Mouse (Mus musculus) neural tube, embryonic 12.5 days (tissue): Measurements from ENCODE around the gene Fignl1. TPM values are rescaled to one million over a fixed set of nuclear protein-coding genes. Genes with fewer than 3 reads are reported as not detected.

ENCODE experiments used
- ATAC-seq: fragments of 200-750 bp; cut with Nextera tagmentation; 2 replicates; pipeline ENCODE4 v1.8.0; 2017; ENCODE audit warnings: low read depth, mild to moderate bottlenecking, moderate TSS enrichment, moderate library complexity; ENCODE audit not compliant: low FRiP score
- H3K27ac ChIP-seq: fragments of 300-500 bp; sonication (generic); 2 replicates; pipeline ENCODE4 v1.5.1; 2016
- H3K27me3 ChIP-seq: fragments of 300-500 bp; sonication (generic); replicated peaks from 2 replicates; pipeline ENCODE4 v1.6.1; 2016; ENCODE audit warnings: mild to moderate bottlenecking
- H3K36me3 ChIP-seq: fragments of 300-500 bp; sonication (generic); 2 replicates; pipeline ENCODE4 v1.6.1; 2016; ENCODE audit warnings: mild to moderate bottlenecking
- H3K4me1 ChIP-seq: fragments of 300-500 bp; sonication (generic); 2 replicates; pipeline ENCODE4 v1.6.1; 2016
- H3K4me2 ChIP-seq: fragments of 300-500 bp; sonication (generic); replicated peaks from 2 replicates; pipeline ENCODE4 v1.6.1; 2016; ENCODE audit warnings: mild to moderate bottlenecking
- H3K4me3 ChIP-seq: fragments of 300-500 bp; sonication (generic); 2 replicates; pipeline ENCODE4 v1.5.1; 2016
- H3K9ac ChIP-seq: fragments of 300-500 bp; sonication (generic); 2 replicates; pipeline ENCODE4 v1.6.1; 2016; ENCODE audit warnings: mild to moderate bottlenecking
- H3K9me3 ChIP-seq: fragments of 300-500 bp; sonication (generic); 2 replicates; pipeline ENCODE4 v1.6.1; 2016; ENCODE audit warnings: mild to moderate bottlenecking
- WGBS: fragments of 180-500 bp; shearing (Covaris S2); methylation state at CpG from one replicate; pipeline ENCODE4 v1.1.7; 2016; 5-methylcytosine and 5-hydroxymethylcytosine counted together
- polyA plus RNA-seq: library from polyadenylated mRNA; unstranded; fragments of >200 nt; fragmentation: Nextera tagmentation; extraction: Ambion mirVana; gene quantifications from 2 replicates; pipeline ENCODE4 v1.2.1, GENCODE M21; 2016

Fignl1 gene
- polyA plus RNA-seq, 1 experiment from 2014 or later: 44.9 TPM

- 31% methylated on average over 2 of the region's 2 CpGs for WGBS
Measured at GRCm38 (mm10) chr11:11742626-11743025, 66.1 kb downstream of the Fignl1 start.

DNA sequence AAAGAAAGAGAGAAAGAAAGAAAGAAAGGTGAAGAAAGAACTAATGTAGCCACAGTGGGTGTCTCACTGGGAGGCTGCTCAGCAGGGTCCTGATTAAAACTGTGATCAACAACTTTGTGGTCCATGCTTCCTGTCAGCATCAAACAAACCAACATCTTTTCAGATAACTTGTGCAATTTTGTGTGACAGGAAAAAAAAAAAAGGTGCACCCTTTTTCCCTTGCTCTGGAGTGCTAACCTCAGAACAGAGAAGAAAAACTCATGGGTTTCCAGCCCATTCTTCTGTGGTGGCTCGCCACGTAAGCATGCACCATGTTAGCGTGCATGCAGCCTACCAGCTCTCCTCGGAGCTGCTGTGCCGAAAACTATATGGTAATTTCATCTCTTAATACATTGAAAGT, 67.2 kb downstream of the Fignl1 start:
- Histone ChIP-seq H3K4me3 (no peak overlapping the region), H3K27ac (no peak overlapping the region), H3K27me3 (no peaks in the 10 kb centered on the region), H3K4me2 (no peak overlapping the region), H3K9me3 (no peaks in the 10 kb centered on the region), H3K9ac (no peak overlapping the region), H3K36me3 (no peaks in the 10 kb centered on the region), H3K4me1 (no peaks in the 10 kb centered on the region)
- ATAC-seq: no peak
- WGBS: 92% methylated on average over 5 of the region's 5 CpGs

More at GRCm38 (mm10) chr11:11742626-11743025, 66.1 kb downstream of the Fignl1 start:
- no peaks in the 10 kb centered on the region for H3K4me1 ChIP-seq
- H3K27ac ChIP-seq: no peak overlapping the region
- H3K27me3 ChIP-seq: no peaks in the 10 kb centered on the region
- no peak for ATAC-seq
- H3K4me3 ChIP-seq: no peak overlapping the region
- no peak overlapping the region for H3K4me2 ChIP-seq
- H3K9me3 ChIP-seq: no peaks in the 10 kb centered on the region
- H3K36me3 ChIP-seq: no peaks in the 10 kb centered on the region
- H3K9ac ChIP-seq: no peak overlapping the region

GRCm38 (mm10) chr11:11740603-11741002, 68.2 kb downstream of the Fignl1 start:
- Histone ChIP-seq H3K27ac (no peak overlapping the region), H3K4me1 (no peaks in the 10 kb centered on the region), H3K4me3 (no peak overlapping the region), H3K36me3 (no peaks in the 10 kb centered on the region), H3K9ac (no peak overlapping the region), H3K27me3 (no peaks in the 10 kb centered on the region), H3K9me3 (no peaks in the 10 kb centered on the region), H3K4me2 (no peak overlapping the region)
- ATAC-seq: no peak
- 83% methylated on average over 5 of the region's 5 CpGs for WGBS

DNA sequence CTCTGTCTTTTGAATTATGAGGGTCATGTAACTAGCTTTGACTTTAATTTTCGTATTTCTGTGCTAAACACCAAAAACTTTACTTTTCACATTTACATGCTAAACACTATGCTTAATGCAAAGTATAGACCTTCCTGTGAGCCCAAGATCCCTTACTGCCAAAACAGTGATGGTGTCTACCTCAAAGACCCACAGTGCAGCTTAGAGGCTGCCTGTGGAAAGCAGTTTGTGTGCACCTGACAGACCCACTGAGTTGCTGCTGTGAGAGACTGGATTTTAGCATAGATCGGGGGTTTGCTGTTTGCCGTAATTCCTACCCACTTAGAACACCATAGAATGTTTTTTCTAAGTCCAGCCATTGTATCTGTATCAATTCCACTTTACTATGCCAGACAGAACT, 69.7 kb downstream of the Fignl1 start:
- Histone ChIP-seq H3K9me3 (no peaks in the 10 kb centered on the region), H3K4me3 (no peak overlapping the region), H3K27me3 (no peaks in the 10 kb centered on the region), H3K4me1 (no peaks in the 10 kb centered on the region), H3K36me3 (no peaks in the 10 kb centered on the region), H3K9ac (no peak overlapping the region), H3K27ac (no peak overlapping the region), H3K4me2 (no peak overlapping the region)
- WGBS: 94% methylated on average over 3 of the region's 3 CpGs
- ATAC-seq: no peak

DNA sequence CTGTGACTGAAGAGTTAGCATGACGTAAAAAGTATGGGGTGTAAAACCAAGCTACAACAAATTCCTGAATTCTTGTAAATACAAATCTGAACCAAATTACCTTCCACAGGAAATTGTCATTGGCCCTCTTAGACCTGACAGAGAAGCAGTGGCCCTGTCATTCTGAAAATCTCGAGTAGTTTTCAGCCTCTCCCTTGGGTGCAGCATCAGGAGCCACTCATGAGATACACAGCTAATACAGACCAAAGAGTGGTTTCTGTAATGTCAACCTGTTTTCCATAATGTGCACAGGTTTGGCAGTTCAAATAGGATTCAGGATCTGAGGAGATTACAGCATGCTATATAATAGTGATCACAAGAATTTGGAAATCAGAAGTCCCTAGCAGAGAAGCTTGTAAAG, 71.2 kb downstream of the Fignl1 start:
- no peak for ATAC-seq
- Histone ChIP-seq H3K9me3 (no peaks in the 10 kb centered on the region), H3K9ac (no peak overlapping the region), H3K36me3 (no peaks in the 10 kb centered on the region), H3K4me1 (no peaks in the 10 kb centered on the region), H3K4me2 (no peak overlapping the region), H3K4me3 (no peak overlapping the region), H3K27ac (no peak overlapping the region), H3K27me3 (no peaks in the 10 kb centered on the region)
- WGBS: 70% methylated on average over 2 of the region's 2 CpGs

Other genes with a start within 250 kb of the Fignl1 start
- not detected in 2 replicates for gene 4930512M02Rik, start 181.1 kb downstream of the Fignl1 start, polyA plus RNA-seq
- 0.70 and 0.99 TPM in 2 replicates for gene Ikzf1, start 124.0 kb downstream of the Fignl1 start, polyA plus RNA-seq
- 4.7 and 4.9 TPM in 2 replicates for gene Ddc, start 89.2 kb upstream of the Fignl1 start, polyA plus RNA-seq
- gene Grb10, start 229.7 kb upstream of the Fignl1 start, polyA plus RNA-seq: 320 and 336 TPM in 2 replicates